Mouse (Mus musculus): Measurements from ENCODE around the gene Tdrkh.

The Tdrkh gene

DNA sequence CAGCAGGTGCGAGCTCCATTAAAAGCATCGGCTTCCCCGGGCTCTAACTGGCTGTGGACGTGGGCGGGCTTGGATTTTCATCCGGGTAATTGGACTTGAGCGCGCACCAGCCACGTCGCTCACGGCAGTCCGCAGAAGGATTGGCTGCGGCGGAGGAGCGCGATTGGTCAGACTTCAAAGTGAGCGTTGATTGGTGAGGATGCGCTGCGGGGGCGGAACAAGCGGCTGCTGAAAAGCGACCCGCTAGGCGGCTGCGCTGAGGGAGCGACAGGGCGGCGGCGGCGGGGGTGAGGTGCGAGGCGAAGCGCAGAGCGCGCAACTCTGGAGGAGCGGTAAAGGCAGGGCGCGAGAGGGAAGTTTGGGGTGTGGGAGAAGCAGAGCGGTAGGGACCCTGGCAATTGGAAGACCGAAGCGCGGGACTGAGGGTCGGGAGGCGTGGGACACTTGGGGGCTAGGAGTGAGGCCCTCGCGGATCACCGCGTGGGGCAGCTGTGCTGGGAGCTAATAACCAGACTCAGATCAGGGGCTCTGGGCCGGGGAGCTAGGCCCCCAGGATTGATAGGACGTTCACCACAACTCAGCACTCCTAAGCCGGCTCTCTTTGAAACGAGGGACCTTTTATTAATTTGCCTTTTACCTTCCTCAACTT is at the start of gene Tdrkh:
TSS of gene Tdrkh (plus strand) at position 243 of the 649 bp plus-strand sequence.
- peak; percentile 96 for DNase-seq (ENCODE audit: low read depth, low spot score)

DNA sequence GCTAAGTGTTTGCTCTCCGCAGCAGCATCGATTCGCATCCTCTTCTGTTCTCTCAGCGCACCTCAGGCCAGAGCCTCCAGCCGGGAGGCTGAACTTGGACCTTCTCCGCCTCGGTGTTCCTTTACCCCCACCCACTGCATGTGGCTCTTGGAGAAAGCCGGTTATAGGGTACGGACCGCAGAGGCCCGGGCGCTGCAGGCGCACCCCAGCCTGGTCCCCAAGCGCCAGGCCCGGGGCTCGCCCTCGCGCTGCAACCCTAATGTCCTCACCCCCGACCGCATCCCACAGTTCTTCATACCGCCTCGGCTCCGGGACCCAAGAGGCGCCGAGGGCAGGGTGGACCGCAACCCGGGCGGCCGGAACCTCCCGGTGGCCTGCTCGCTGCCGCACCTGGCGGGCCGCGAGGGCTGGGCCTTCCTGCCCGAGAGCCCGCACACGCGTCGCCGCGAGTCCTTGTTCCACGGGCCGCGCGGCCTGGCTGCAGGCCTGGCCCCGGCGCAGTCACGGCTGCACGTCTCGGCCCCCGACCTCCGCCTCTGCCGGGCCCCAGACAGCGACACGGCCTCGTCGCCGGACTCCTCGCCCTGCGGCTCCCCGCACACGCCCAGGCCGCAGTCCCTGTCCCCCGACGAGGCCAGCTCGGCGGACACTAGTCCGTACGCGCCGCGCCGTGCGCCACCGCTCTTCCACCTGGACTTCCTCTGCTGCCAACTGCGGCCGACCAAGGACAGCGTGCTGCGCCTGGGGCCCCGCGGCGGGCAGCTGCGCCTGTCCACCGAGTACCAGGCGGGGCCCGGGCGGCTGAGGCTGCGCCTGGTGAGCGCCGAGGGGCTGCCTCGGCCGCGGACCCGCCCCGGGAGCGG is 49.6 kb upstream of the Tdrkh start:
- DNase-seq (ENCODE audit: low read depth, low spot score) = no peak

DNA sequence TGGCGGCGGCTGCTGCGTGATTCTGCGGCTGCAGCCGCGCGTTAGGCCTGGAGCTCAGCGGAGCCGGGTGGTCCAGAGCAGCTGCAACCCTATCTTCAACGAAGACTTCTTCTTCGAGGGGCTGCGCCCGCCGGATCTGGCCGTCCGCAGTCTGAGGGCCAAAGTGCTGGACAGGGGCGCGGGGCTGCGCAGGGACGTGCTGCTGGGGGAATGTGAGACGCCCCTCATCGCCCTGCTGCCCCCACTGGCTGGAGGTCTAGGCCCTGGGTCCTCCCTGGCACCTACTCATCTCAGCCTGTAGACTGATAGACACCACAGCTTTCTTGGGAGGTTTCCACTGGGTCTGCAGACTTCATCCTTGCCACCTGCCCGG is 48.9 kb upstream of the Tdrkh start:
- DNase-seq (ENCODE audit: low read depth, low spot score) = no peak

DNA sequence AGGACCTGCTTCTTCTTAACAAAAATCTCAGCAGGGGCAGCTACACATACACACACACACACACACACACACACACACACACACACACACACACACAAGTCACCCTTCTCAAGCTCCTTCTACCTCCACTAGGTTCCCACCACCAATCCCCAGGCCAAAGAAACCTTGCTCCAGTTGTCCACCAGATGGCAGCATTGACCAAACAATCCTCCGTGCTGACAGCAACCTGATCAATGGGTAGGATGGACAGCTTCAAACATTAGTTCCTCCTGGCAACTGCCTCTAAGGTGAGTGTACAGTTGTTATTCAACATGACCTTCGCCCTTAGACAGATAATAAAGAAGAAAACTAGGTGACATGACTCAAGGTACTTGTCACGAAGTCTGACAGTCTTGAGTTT is 46.3 kb upstream of the Tdrkh start:
- peak; percentile 85 for DNase-seq (ENCODE audit: low read depth, low spot score)

DNA sequence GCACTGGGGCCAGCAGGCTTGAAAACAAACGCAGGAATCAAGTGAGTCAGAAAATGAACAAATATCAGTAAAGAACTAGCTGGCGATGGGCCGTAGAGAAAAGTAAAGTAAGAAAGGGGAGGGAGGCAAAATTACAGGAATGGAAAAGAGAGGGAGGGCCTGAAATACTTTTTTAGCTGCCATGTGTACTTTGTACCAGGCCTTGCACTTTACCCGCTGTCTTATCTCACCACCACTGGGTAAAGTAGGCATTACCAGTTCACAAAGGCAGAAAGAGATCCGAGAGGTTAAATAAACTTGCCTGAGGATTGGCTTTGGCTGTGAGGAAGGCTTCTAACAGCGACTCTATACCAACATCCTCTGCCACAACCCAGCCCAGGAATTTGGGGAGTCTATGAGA is 45.6 kb upstream of the Tdrkh start:
- no peak for DNase-seq (ENCODE audit: low read depth, low spot score)

DNA sequence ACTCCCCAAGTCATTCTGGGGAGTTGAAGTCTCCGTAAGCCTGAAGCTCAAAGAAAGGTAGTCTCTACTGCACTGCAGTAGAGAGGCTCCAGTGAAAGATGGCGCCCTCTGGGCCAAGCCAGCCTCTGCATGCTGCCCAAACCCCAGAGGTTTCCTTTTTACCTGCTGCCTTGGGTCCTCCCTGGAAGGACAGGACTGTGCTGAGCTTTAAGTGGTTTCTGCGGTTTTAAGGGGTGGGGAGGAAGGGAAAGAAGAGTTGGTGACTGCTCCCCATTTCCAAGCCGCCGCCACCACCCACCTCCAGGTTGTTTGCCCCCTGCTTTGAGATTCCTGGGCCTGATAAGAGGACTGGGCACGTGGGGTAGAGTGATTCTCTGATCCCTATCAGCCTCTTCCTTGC is 44.4 kb upstream of the Tdrkh start:
- no peak for DNase-seq (ENCODE audit: low read depth, low spot score)

DNA sequence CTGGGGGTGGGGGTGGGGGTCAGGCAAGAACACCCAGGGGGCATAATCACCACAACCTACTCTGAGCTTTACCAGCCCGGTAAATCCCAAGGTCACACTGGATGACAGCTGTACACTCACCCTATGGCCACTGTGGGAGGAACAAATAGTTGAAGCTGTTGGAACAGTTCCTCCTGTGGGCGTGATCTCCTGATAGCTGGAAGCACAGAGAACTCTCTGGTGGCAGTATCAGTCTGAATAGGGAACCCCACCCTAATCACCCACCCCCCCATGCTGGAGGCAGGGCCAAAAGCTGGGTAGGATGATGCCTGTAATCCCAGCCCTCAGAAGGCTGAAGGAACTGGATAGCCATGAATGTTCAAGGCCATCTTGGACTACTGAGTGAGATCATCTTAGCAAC is 43.4 kb upstream of the Tdrkh start:
- DNase-seq (ENCODE audit: low read depth, low spot score) = no peak

DNA sequence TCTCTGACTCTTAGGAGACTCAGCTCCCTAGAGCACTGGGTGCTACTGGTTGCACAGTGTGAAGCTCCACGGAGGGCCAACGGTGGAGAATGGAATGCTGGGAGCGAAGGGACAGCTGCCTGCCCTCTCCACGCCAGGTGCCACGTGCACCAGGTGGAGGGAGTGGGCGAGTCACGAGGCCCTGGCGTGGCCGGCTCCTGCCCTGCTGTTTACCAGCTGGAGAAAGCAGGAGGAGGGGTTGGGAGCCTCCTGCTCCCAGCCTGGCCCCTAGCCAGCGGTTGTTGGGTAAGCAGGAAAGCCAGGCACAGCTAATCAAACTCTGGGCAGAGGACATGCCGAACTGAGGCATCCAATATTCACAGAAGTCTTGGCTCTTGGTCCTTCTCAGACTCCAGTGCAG is 41.4 kb upstream of the Tdrkh start:
- no peak for DNase-seq (ENCODE audit: low read depth, low spot score)

DNA sequence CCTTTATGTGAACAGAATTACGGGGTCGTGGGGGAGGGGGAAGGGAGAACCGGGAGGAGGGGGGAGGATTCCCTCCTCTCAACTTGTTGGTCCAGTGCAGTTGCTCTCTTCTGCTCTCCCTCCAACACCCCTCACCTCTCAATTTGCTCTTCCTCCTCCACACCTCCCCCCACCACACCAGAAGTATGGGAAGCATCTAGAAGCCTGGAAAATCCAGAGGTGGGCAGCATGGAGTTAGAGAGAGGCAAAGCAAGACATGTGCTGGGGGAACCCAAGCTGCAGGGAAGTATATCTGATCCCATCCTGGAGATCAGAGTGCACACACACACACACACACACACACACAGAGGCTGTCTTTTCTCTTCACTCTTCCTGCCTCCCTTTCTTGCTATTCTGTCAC is 41.0 kb upstream of the Tdrkh start:
- no peak for DNase-seq (ENCODE audit: low read depth, low spot score)

DNA sequence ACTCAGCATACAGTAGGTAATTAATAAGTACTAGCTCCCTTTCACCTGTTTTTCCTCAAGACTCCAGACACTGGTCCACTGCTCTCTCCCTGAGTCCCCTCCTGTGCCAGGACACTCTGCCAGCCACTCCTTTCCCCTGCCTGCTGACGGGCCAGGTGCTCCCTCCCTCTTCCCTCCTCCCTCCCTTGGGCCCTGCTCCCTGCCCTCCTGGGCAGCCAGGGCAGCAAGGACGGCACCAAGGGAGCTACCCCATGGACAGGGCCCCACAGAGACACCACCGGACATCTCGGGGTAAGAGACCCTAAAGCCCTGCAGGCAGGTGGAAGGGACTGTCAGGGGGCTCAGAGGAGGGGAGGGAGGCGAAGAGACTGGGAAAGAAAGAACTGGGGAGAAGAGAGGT is 40.4 kb upstream of the Tdrkh start, which contains the start of gene Rorc:
TSS of gene Rorc (plus strand) at position 154 of the 400 bp plus-strand sequence.
- DNase-seq (ENCODE audit: low read depth, low spot score) = no peak

DNA sequence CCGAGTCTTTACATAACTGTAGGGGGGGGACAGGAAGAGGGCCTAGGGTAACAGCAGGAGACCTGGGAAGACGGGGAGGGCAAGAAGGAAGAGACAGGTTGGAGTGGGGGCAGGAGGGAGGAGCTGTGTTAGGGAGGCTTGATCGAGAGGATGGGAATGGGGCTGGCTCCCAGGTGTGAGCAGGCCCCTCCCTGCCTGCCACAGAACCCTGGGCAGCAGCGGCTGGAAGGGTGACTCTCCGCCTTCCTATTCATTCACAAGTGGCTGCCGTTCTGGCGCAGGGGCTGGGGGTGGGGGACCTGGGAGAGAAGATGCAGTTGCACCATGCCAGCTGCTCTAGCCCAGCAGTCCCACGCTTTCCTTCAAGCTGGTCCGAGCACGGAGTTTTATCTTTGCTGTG is 40.0 kb upstream of the Tdrkh start:
- DNase-seq (ENCODE audit: low read depth, low spot score) = no peak

DNA sequence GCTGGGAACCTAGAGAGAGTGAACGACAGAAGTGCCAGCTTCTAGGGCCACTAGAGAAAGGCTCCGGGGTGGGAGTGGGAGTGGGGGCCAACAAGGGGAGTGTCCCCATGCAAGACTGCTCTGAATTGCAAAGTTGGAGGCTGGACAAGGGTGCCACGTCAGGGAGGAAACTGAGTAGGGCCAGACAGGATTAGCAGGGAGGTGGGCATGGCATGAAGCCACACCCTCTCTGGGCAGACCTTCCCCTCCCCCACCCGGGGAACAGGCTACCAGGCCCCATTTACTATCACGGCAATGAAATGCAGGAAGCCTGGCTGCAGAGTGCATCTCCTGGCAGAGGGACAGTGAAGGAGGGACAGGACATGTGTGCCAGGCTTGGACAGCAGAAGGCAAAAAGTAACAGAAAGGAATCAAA is 39.5 kb upstream of the Tdrkh start:
- no peak for DNase-seq (ENCODE audit: low read depth, low spot score)

DNA sequence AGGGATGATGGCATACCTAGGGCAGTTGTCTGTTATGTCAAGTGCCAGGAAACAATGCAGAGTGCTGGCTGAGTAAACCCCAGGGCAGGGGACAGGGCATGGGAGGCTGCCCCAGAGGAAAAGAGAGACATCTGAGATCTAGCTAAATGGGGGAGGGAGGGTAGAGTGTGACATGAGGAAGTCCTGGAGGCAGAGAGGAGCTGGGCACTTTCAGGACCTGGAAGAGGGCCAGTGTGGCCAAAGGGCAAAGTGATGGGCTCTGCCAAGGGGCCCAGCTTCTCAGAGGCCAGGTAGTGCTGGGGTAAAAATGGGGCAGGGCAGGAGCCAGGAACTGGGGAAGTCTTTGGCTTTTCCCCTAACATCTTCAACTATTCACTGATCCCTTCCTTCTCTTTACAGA is 38.4 kb upstream of the Tdrkh start:
- DNase-seq (ENCODE audit: low read depth, low spot score) = no peak

DNA sequence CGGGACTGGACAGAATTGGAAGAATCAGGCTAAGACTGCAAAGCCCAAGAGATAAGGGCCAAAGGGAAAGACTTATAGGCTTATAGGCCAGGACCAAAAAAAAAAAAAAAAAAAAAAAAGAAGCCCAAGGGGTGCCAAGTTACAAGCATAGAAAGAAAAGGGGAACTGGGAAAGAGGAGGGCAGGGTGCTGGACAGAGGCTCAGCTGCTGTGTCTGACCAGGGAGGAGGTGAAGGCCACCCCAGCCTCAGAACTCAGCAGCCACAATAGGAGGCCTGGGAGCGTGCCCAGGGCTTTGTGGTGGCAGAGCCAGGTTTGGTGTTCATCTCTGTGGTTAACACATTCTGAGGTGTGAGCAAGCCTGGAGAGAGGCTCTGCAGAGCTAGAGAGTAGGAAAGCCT is 37.9 kb upstream of the Tdrkh start:
- no peak for DNase-seq (ENCODE audit: low read depth, low spot score)

DNA sequence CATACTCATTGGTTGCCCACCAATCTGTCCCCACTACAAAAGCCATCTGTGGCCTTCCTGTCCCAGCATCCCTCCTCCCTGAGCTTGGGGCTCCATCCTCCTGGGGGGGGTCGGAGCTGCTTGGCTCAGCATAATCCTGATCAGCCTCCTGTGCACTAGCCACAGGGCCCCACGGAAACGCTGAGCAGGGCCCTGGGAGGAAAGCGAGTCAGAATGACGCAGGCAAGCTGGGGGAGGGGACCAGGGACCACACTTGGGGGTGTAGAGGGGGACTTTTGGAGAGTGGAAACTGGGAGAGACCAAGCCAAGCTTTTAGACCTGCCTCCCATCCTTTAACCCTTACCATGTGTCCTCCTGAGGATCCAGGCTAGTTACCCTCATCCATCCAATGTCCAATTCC is 37.2 kb upstream of the Tdrkh start:
- no peak for DNase-seq (ENCODE audit: low read depth, low spot score)

DNA sequence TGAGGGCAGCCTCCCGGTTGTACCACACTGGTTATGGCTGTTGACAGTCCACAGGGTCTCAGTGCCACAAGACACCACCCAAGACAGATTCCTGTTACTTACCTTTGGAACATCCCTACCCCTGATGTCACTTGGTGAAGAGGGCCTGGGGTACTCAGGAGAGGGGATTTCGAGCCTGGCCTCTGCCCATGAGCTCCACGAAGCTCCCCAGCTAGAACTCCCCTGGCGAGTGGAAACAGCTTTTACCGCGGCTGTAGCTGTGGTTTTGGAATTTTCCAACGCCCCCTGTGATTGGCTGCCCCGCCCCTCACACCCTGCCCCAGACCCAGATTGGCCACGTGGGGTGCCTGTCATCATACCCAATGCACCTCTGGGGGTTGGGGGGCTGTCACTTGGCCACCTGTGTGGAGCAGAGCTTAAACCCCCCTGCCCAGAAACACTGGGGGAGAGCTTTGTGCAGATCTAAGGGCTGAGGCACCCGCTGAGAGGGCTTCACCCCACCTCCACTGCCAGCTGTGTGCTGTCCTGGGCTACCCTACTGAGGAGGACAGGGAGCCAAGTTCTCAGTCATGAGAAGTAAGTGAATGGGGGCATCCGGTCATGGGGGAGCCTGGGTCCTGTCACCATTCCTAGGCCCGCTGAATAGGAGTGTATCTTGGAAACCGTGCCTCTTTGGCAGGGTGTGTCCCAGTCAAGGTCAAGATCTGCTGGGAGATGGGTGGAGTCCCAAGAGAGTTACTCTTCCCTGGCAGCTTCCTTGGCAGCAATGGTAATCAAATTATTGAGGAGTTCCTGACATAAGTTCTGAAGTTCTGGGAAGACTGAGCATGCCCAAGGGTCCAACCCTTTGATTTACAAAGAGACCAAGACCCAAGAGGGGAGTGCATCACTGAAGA is 35.8 kb upstream of the Tdrkh start:
- DNase-seq (ENCODE audit: low read depth, low spot score) = no peak

DNA sequence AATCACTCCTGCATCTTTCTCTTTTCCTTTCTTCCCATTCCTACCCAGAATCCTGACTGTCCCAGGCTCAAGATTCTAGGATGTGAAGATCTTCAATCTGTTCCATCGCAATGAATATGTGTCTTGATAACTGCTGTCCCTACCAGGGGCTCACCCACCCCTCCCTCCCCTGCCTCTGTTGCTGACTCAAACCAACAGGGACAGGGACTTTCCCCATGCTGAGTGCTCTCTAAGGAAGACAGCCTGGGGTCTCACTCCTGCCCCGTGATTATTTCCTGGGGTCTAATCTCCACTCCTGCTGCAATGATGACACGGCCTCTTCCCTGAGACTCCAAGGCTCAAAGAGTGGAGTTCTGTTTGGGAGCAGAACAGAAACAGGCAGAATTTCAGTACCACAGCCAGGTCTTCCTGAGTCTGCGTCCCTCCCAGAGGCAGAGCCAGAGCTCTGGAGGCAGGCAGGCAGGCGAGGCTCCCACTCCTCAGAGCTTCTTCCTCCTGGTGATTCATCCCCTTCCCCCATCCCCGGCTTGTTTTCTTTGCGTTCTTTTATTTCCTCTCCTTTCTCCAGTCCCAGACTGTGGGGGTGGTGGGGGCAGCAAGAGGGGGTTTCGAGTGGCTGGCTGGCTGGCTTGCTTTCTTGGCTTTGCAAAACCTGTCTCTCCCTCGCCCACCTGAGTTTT is 33.1 kb upstream of the Tdrkh start:
- DNase-seq (ENCODE audit: low read depth, low spot score) = no peak

DNA sequence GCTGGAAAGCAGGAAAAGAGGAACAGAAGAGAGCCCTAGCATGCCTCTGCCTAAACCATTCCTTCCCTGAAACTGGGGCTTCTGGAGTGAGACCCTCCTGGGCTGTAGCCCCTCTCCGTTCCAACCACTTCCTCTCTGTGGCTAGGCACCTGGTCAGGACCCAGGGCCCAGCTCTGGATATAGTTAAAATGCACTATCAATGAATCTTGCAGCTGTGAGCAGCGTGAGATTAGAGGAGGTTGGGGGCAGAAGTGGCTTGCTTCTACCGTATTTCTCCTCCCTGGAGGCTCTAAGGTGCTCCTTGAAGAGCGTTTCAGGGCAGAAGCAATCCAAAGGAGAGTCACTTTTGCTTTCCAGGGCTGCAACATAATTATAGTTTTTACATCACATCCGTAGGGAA is 30.8 kb upstream of the Tdrkh start:
- DNase-seq (ENCODE audit: low read depth, low spot score) = no peak

DNA sequence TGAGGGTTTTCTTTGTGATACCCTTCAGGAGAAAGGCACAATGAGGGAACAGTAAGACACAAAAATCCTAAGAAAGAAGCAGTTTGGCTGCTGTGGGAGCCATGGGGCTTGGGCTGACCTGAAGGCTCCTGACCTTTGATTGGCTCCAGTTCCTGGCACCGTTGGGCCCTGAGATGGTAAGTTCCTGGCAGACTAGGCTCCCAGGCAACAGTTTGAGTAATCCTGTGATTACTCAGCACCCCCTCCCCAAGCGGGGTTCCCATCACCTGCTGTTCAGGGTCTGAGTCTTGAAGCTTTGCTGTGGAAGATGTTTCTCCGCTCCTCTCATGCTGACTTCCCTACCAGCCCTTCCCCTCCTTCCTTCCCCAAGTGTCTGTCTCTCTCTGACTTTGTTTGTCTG is 29.6 kb upstream of the Tdrkh start:
- DNase-seq (ENCODE audit: low read depth, low spot score) = no peak

DNA sequence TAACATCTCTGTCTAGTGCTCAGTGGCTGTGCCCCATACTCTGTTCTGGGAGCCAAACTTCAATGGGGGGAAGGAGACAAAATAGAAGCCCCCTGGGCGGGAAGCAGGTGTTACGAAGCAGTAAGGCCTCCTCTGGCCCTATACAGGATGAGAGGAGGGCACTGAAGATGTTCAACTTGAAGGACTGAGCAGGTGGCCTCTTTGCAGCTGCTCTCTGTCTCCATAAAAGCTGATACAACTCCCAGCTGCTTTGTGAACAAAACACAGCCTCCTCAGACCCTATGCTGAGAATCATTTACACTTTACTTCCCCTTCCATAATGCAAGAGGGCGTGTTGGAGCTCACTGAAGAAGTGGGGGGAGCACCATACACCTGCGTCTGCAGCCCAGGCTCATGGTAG is 26.4 kb upstream of the Tdrkh start:
- no peak for DNase-seq (ENCODE audit: low read depth, low spot score)

DNA sequence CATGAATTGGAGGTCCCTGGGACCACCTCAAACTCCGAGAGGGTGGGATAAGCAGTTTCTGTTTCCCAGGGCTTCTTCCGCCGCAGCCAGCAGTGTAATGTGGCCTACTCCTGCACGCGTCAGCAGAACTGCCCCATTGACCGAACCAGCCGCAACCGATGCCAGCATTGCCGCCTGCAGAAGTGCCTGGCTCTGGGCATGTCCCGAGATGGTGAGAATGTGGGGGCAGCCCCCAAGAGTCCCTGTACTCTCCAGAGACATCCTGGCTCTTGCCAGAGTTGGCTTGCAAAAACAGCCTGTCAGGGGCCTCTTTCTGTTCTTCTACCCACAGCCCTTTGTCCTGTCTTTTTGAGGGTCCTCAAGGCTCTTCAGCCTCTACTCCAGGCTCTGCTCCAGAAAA is 25.7 kb upstream of the Tdrkh start:
- no peak for DNase-seq (ENCODE audit: low read depth, low spot score)

DNA sequence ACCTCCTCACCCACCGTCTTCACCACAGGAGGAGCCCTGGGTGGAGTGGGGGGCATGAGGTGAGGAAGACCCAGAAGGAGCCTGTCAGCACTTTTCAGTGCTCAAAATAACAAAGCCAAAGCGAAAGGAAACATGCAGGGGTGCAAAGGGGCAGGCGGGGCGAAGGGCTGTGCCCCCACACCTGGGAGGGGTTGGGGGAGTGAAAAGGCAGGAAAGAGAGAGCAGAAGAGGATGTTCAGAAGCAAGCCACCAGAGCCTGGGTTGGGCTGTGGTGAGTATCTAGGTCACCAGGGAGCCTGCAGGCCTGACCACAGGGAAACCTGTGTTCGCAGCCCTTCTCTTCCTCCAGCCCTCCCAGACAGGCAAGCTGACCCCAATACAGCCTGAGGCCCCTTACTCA is 25.0 kb upstream of the Tdrkh start:
- DNase-seq (ENCODE audit: low read depth, low spot score) = no peak
